Mouse (Mus musculus): ENCODE measurements around the gene Enox1. TPM values are rescaled to one million over a fixed set of nuclear protein-coding genes. Genes with fewer than 3 reads are reported as not detected.

Enox1 gene
- total RNA-seq, 1 experiment, result 25.3 TPM

- no peak for TF ChIP-seq CHD2 (IDR thresholded peaks at IDR 0.05; ENCODE audit: low read depth, low read length)
- TF ChIP-seq MAFK (IDR thresholded peaks at IDR 0.05; ENCODE audit: insufficient read depth, low read depth, low read length), result no peak
- TF ChIP-seq HCFC1 (IDR thresholded peaks at IDR 0.05; ENCODE audit: borderline replicate concordance, insufficient read depth, low read length), result no peak
- no peak for TF ChIP-seq ZC3H11A (IDR thresholded peaks at IDR 0.05; ENCODE audit: borderline replicate concordance, low read depth, low read length)
- TF ChIP-seq ZNF384 (IDR thresholded peaks at IDR 0.05; ENCODE audit: low read depth, low read length), result no peak
- no peaks in the 10 kb centered on the region for H3K36me3 ChIP-seq (ENCODE audit: control insufficient read depth, insufficient read depth, low read length, poor library complexity, severe bottlenecking)
- H3K4me3 ChIP-seq (ENCODE audit: insufficient read depth in 1 of 2, low read depth in 1 of 2, low read length in 2 of 2, poor library complexity in 1 of 2, severe bottlenecking in 1 of 2), result no peak overlapping the region
- no peaks in the 10 kb centered on the region for H3K4me1 ChIP-seq (ENCODE audit: control insufficient read depth in 2 of 2, insufficient read depth in 2 of 2, low read length in 2 of 2, poor library complexity in 1 of 2)
- in situ Hi-C loops (cut with MboI; ENCODE audit: low sequenced_read_pairs in 2 of 2, unreplicated experiment in 2 of 2), result no loop called here
- DNase-seq (ENCODE audit: low read depth, low spot score), result no peak
- no peak overlapping the region for H3K27ac ChIP-seq (ENCODE audit: insufficient read depth, low read depth, low read length, poor library complexity, severe bottlenecking)
- H3K9ac ChIP-seq (ENCODE audit: insufficient read depth, low read depth, low read length, poor library complexity, severe bottlenecking), result no peak overlapping the region
- no peaks in the 10 kb centered on the region for H3K9me3 ChIP-seq (ENCODE audit: control insufficient read depth, insufficient read depth, low read depth, low read length)
Measured at GRCm38 (mm10) chr14:77738751-77739365, 582.3 kb downstream of the Enox1 start.

- Histone ChIP-seq H3K36me3 (ENCODE audit: control insufficient read depth, insufficient read depth, low read length, poor library complexity, severe bottlenecking) (no peaks in the 10 kb centered on the region), H3K27ac (ENCODE audit: insufficient read depth, low read depth, low read length, poor library complexity, severe bottlenecking) (no peak overlapping the region), H3K4me3 (ENCODE audit: insufficient read depth in 1 of 2, low read depth in 1 of 2, low read length in 2 of 2, poor library complexity in 1 of 2, severe bottlenecking in 1 of 2) (no peak overlapping the region), H3K9me3 (ENCODE audit: control insufficient read depth, insufficient read depth, low read depth, low read length) (no peaks in the 10 kb centered on the region), H3K9ac (ENCODE audit: insufficient read depth, low read depth, low read length, poor library complexity, severe bottlenecking) (no peak overlapping the region), H3K4me1 (ENCODE audit: control insufficient read depth in 2 of 2, insufficient read depth in 2 of 2, low read length in 2 of 2, poor library complexity in 1 of 2) (no peaks in the 10 kb centered on the region)
- TF ChIP-seq MAFK (IDR thresholded peaks at IDR 0.05; ENCODE audit: insufficient read depth, low read depth, low read length) (no peak), ZC3H11A (IDR thresholded peaks at IDR 0.05; ENCODE audit: borderline replicate concordance, low read depth, low read length) (no peak), CHD2 (IDR thresholded peaks at IDR 0.05; ENCODE audit: low read depth, low read length) (no peak), HCFC1 (IDR thresholded peaks at IDR 0.05; ENCODE audit: borderline replicate concordance, insufficient read depth, low read length) (no peak), ZNF384 (IDR thresholded peaks at IDR 0.05; ENCODE audit: low read depth, low read length) (no peak)
- DNase-seq (ENCODE audit: low read depth, low spot score), result no peak
- in situ Hi-C loops (cut with MboI; ENCODE audit: low sequenced_read_pairs in 2 of 2, unreplicated experiment in 2 of 2), result no loop called here
Measured at GRCm38 (mm10) chr14:77739376-77739775, 582.8 kb downstream of the Enox1 start.

- Histone ChIP-seq H3K36me3 (ENCODE audit: control insufficient read depth, insufficient read depth, low read length, poor library complexity, severe bottlenecking) (no peaks in the 10 kb centered on the region), H3K9me3 (ENCODE audit: control insufficient read depth, insufficient read depth, low read depth, low read length) (no peaks in the 10 kb centered on the region), H3K4me3 (ENCODE audit: insufficient read depth in 1 of 2, low read depth in 1 of 2, low read length in 2 of 2, poor library complexity in 1 of 2, severe bottlenecking in 1 of 2) (no peak overlapping the region), H3K27ac (ENCODE audit: insufficient read depth, low read depth, low read length, poor library complexity, severe bottlenecking) (no peak overlapping the region), H3K4me1 (ENCODE audit: control insufficient read depth in 2 of 2, insufficient read depth in 2 of 2, low read length in 2 of 2, poor library complexity in 1 of 2) (no peaks in the 10 kb centered on the region), H3K9ac (ENCODE audit: insufficient read depth, low read depth, low read length, poor library complexity, severe bottlenecking) (no peak overlapping the region)
- in situ Hi-C loops (cut with MboI; ENCODE audit: low sequenced_read_pairs in 2 of 2, unreplicated experiment in 2 of 2), result no loop called here
- TF ChIP-seq ZNF384 (IDR thresholded peaks at IDR 0.05; ENCODE audit: low read depth, low read length) (no peak), CHD2 (IDR thresholded peaks at IDR 0.05; ENCODE audit: low read depth, low read length) (no peak), MAFK (IDR thresholded peaks at IDR 0.05; ENCODE audit: insufficient read depth, low read depth, low read length) (no peak), ZC3H11A (IDR thresholded peaks at IDR 0.05; ENCODE audit: borderline replicate concordance, low read depth, low read length) (no peak), HCFC1 (IDR thresholded peaks at IDR 0.05; ENCODE audit: borderline replicate concordance, insufficient read depth, low read length) (no peak)
- no peak for DNase-seq (ENCODE audit: low read depth, low spot score)
Measured at GRCm38 (mm10) chr14:77744638-77745240, 588.2 kb downstream of the Enox1 start.

- no peaks in the 10 kb centered on the region for H3K36me3 ChIP-seq (ENCODE audit: control insufficient read depth, insufficient read depth, low read length, poor library complexity, severe bottlenecking)
- H3K4me1 ChIP-seq (ENCODE audit: control insufficient read depth in 2 of 2, insufficient read depth in 2 of 2, low read length in 2 of 2, poor library complexity in 1 of 2), result no peaks in the 10 kb centered on the region
- no peak overlapping the region for H3K4me3 ChIP-seq (ENCODE audit: insufficient read depth in 1 of 2, low read depth in 1 of 2, low read length in 2 of 2, poor library complexity in 1 of 2, severe bottlenecking in 1 of 2)
- no peak for TF ChIP-seq CHD2 (IDR thresholded peaks at IDR 0.05; ENCODE audit: low read depth, low read length)
- TF ChIP-seq ZC3H11A (IDR thresholded peaks at IDR 0.05; ENCODE audit: borderline replicate concordance, low read depth, low read length), result no peak
- no peak for TF ChIP-seq ZNF384 (IDR thresholded peaks at IDR 0.05; ENCODE audit: low read depth, low read length)
- TF ChIP-seq MAFK (IDR thresholded peaks at IDR 0.05; ENCODE audit: insufficient read depth, low read depth, low read length), result no peak
- TF ChIP-seq HCFC1 (IDR thresholded peaks at IDR 0.05; ENCODE audit: borderline replicate concordance, insufficient read depth, low read length), result no peak
- no peaks in the 10 kb centered on the region for H3K9me3 ChIP-seq (ENCODE audit: control insufficient read depth, insufficient read depth, low read depth, low read length)
- no peak for DNase-seq (ENCODE audit: low read depth, low spot score)
- H3K27ac ChIP-seq (ENCODE audit: insufficient read depth, low read depth, low read length, poor library complexity, severe bottlenecking), result no peak overlapping the region
- in situ Hi-C loops (cut with MboI; ENCODE audit: low sequenced_read_pairs in 2 of 2, unreplicated experiment in 2 of 2), result no loop called here
- no peak overlapping the region for H3K9ac ChIP-seq (ENCODE audit: insufficient read depth, low read depth, low read length, poor library complexity, severe bottlenecking)
Measured at GRCm38 (mm10) chr14:77748920-77749319, 592.4 kb downstream of the Enox1 start.

Other genes with a start within 250 kb of the Enox1 start
- 1.1 and 1.5 TPM in 2 replicates for gene Ccdc122, start 120.0 kb upstream of the Enox1 start, total RNA-seq (2012; rRNA removed)
- gene Lacc1, start 119.9 kb upstream of the Enox1 start, total RNA-seq (2012; rRNA removed), result 2.5 and 3.0 TPM in 2 replicates